8 mouse cellular contexts compared by ENCODE assay signal in genomic region chr17:23725999-23726757, GRCm38 (mm10). TPM values are rescaled to one million over a fixed set of nuclear protein-coding genes. Genes with fewer than 3 reads are reported as not detected.
DNase-seq lines count a peak whose midpoint lies in the region; ATAC-seq and TF ChIP-seq lines count a peak whose summit lies in the region.

Pkmyt1 (plus strand) TSS chr17:23726336.

- TF ChIP-seq EP300 in liver, embryonic 14.5 days (IDR thresholded peaks at IDR 0.05; ENCODE audit: low read depth), result no peak
- no peak for TF ChIP-seq EP300 in stomach, postnatal 0 days (optimal IDR thresholded peaks at IDR 0.05)

- no peaks in the 10 kb centered on the region for H3K36me3 ChIP-seq in forebrain, embryonic 10.5 days (replicated peaks)
- no peaks in the 10 kb centered on the region for H3K36me3 ChIP-seq in heart, embryonic 15.5 days
- no peaks in the 10 kb centered on the region for H3K36me3 ChIP-seq in liver, embryonic 14.5 days (replicated peaks; ENCODE audit: control insufficient read depth, insufficient read depth, low read depth)
- no peaks in the 10 kb centered on the region for H3K36me3 ChIP-seq in neural tube, embryonic 11.5 days (ENCODE audit: control insufficient read depth, insufficient read depth, low read length)
- no peaks in the 10 kb centered on the region for H3K36me3 ChIP-seq in stomach, postnatal 0 days (ENCODE audit: control insufficient read depth, insufficient read depth, low read length)

- WGBS in forebrain, embryonic 10.5 days, result 2% methylated on average over 73 of the region's 73 CpGs
- WGBS in heart, embryonic 15.5 days, result 1% methylated on average over 72 of the region's 73 CpGs
- WGBS in liver, embryonic 14.5 days (ENCODE audit: insufficient replicate concordance), result 2% methylated on average over 72 of the region's 73 CpGs
- 2% methylated on average over 42 of the region's 73 CpGs for WGBS in neural tube, embryonic 11.5 days
- 1% methylated on average over 70 of the region's 73 CpGs for WGBS in stomach, postnatal 0 days

- H3K4me3 ChIP-seq in forebrain, embryonic 10.5 days, result peak within 1 kb of the TSS; percentile 88
- peak within 1 kb of the TSS; percentile 65 for H3K4me3 ChIP-seq in heart, embryonic 15.5 days
- peak within 1 kb of the TSS; percentile 67 to 71 for H3K4me3 ChIP-seq in liver, embryonic 14.5 days (ENCODE audit: insufficient read depth in 1 of 2, low read depth in 2 of 2, low read length in 2 of 2)
- H3K4me3 ChIP-seq in neural tube, embryonic 11.5 days (ENCODE audit: low read depth, low read length), result peak within 1 kb of the TSS; percentile 65
- peak within 1 kb of the TSS; percentile 88 for H3K4me3 ChIP-seq in stomach, postnatal 0 days (ENCODE audit: low read depth, low read length)

- peak within 1 kb of the TSS; percentile 95 for H3K27ac ChIP-seq in forebrain, embryonic 10.5 days
- peak within 1 kb of the TSS; percentile 83 for H3K27ac ChIP-seq in heart, embryonic 15.5 days
- H3K27ac ChIP-seq in liver, embryonic 14.5 days, result peak within 1 kb of the TSS; percentile 78
- H3K27ac ChIP-seq in neural tube, embryonic 11.5 days (ENCODE audit: low read depth, low read length), result peak within 1 kb of the TSS; percentile 50; the same call in 1 of the 2 replicates
- H3K27ac ChIP-seq in stomach, postnatal 0 days (replicated peaks), result peak within 1 kb of the TSS; percentile 83

- 0 out of 2 replicates have a peak, but pooled peaks have one; percentile 6 for TF ChIP-seq CTCF in liver, embryonic 14.5 days (IDR thresholded peaks at IDR 0.05; ENCODE audit: low read depth)
- no peak for TF ChIP-seq CTCF in stomach, postnatal 0 days (IDR thresholded peaks at IDR 0.05; ENCODE audit: low read depth)

- DNase-seq in c-Kit-negative CD71-positive TER-119-positive erythroid progenitor cells, embryonic 14.5 days (ENCODE audit: low read depth, low spot score), result peak; percentile 91
- peak; percentile 94 for DNase-seq in forebrain, embryonic 10.5 days (ENCODE audit: extremely low spot score, low spot score)
- peak; percentile 95 to 96 for DNase-seq in kidney, postnatal 25 days
- peak; percentile 86 to 89 (median 87) for DNase-seq in liver, embryonic 14.5 days (ENCODE audit: low read depth in 3 of 3, low spot score in 3 of 3)
- DNase-seq in neural tube, embryonic 11.5 days (ENCODE audit: low spot score), result peak; percentile 98
- DNase-seq in stomach, postnatal 0 days (ENCODE audit: low spot score), result peak; percentile 97

- H3K9ac ChIP-seq in heart, embryonic 15.5 days, result peak within 1 kb of the TSS; percentile 74
- peak within 1 kb of the TSS; percentile 84 for H3K9ac ChIP-seq in liver, embryonic 14.5 days (replicated peaks)
- H3K9ac ChIP-seq in neural tube, embryonic 11.5 days (ENCODE audit: low read length), result peak within 1 kb of the TSS; percentile 75
- H3K9ac ChIP-seq in stomach, postnatal 0 days (ENCODE audit: low read length), result peak within 1 kb of the TSS; percentile 74

- peak within 1 kb of the TSS; percentile 68 for H3K4me2 ChIP-seq in heart, embryonic 15.5 days
- peak within 1 kb of the TSS; percentile 80 for H3K4me2 ChIP-seq in liver, embryonic 14.5 days (ENCODE audit: low read depth)
- peak within 1 kb of the TSS; percentile 87 for H3K4me2 ChIP-seq in neural tube, embryonic 11.5 days (ENCODE audit: low read depth)
- H3K4me2 ChIP-seq in stomach, postnatal 0 days (replicated peaks; ENCODE audit: low read depth), result peak within 1 kb of the TSS; percentile 78

- H3K9me3 ChIP-seq in forebrain, embryonic 10.5 days, result no peaks in the 10 kb centered on the region
- H3K9me3 ChIP-seq in heart, embryonic 15.5 days (replicated peaks), result no peaks in the 10 kb centered on the region
- H3K9me3 ChIP-seq in liver, embryonic 14.5 days (ENCODE audit: control insufficient read depth, low read length), result no peaks in the 10 kb centered on the region
- no peaks in the 10 kb centered on the region for H3K9me3 ChIP-seq in neural tube, embryonic 11.5 days (ENCODE audit: control insufficient read depth, low read length)
- no peaks in the 10 kb centered on the region for H3K9me3 ChIP-seq in stomach, postnatal 0 days (ENCODE audit: control insufficient read depth, low read length)

- peaks cover 24% of the 10 kb centered on the region for H3K4me1 ChIP-seq in forebrain, embryonic 10.5 days
- H3K4me1 ChIP-seq in heart, embryonic 15.5 days (replicated peaks), result peaks cover 14% of the 10 kb centered on the region
- H3K4me1 ChIP-seq in liver, embryonic 14.5 days (replicated peaks; ENCODE audit: control insufficient read depth in 2 of 2, insufficient read depth in 2 of 2, low read length in 1 of 2), result peaks cover 8 to 18% of the 10 kb centered on the region in 2 experiments
- peaks cover 2% of the 10 kb centered on the region; the same call in 1 of the 2 replicates for H3K4me1 ChIP-seq in neural tube, embryonic 11.5 days (ENCODE audit: control insufficient read depth, insufficient read depth, low read length)
- no peaks in the 10 kb centered on the region for H3K4me1 ChIP-seq in stomach, postnatal 0 days (replicated peaks; ENCODE audit: control insufficient read depth, insufficient read depth)

- peak; percentile 97 for ATAC-seq in CD4-positive, CD25-positive, alpha-beta regulatory T cell, adult 4 months
- peak; percentile 93 for ATAC-seq in heart, embryonic 15.5 days (replicated peaks; ENCODE audit: insufficient number of reproducible peaks, insufficient read depth, low FRiP score, low read depth)
- peak; percentile 92 for ATAC-seq in liver, embryonic 14.5 days (ENCODE audit: insufficient read depth)
- peak; percentile 92 for ATAC-seq in neural tube, embryonic 11.5 days (ENCODE audit: insufficient read depth, low FRiP score, low TSS enrichment)
- ATAC-seq in stomach, postnatal 0 days (ENCODE audit: low FRiP score, low TSS enrichment), result peak; percentile 94

- 0 out of 2 replicates have a peak, but pooled peaks cover 10% of the 10 kb centered on the region for H3K27me3 ChIP-seq in forebrain, embryonic 10.5 days (ENCODE audit: poor library complexity, severe bottlenecking)
- H3K27me3 ChIP-seq in heart, embryonic 15.5 days, result no peaks in the 10 kb centered on the region
- H3K27me3 ChIP-seq in liver, embryonic 14.5 days (ENCODE audit: control insufficient read depth, insufficient read depth, low read length), result no peaks in the 10 kb centered on the region
- H3K27me3 ChIP-seq in neural tube, embryonic 11.5 days (ENCODE audit: control insufficient read depth, insufficient read depth, low read length), result no peaks in the 10 kb centered on the region
- no peaks in the 10 kb centered on the region for H3K27me3 ChIP-seq in stomach, postnatal 0 days (ENCODE audit: control insufficient read depth, insufficient read depth, low read length)

RNA-seq across cellular contexts. Expression of gene Pkmyt1, which starts in this region (rescaled TPM):
- 10 to 100 TPM; 10.5 to 13.7 TPM for polyA plus RNA-seq in CD4-positive, CD25-positive, alpha-beta regulatory T cell, adult 4 months (2017; shearing (Covaris generic))
- 63.3 and 64.5 TPM in 2 replicates for polyA plus RNA-seq in forebrain, embryonic 10.5 days (2016; fragmentation: Nextera tagmentation; extraction: Ambion mirVana)
- polyA plus RNA-seq in heart, embryonic 15.5 days (2015; fragmentation: Nextera tagmentation; extraction: Ambion mirVana), result 22.4 and 37.6 TPM in 2 replicates
- polyA plus RNA-seq in liver, embryonic 14.5 days (2012; rRNA removed), result 29.6 and 35.0 TPM in 2 replicates
- 21.2 and 24.5 TPM in 2 replicates for polyA plus RNA-seq in liver, embryonic 14.5 days (2014; fragmentation: Nextera tagmentation; extraction: Ambion mirVana)
- polyA plus RNA-seq in neural tube, embryonic 11.5 days (2014; fragmentation: Nextera tagmentation; extraction: Ambion mirVana), result 37.2 and 44.5 TPM in 2 replicates
- polyA plus RNA-seq in stomach, postnatal 0 days (2015; fragmentation: Nextera tagmentation; extraction: Ambion mirVana), result 17.1 and 17.6 TPM in 2 replicates

Comparison
In these comparisons a context has a peak if more than half of its experiments do, and no peak if none do; other contexts are left out.
1. Peak in every context shown above with its lines: DNase-seq, ATAC-seq, H3K4me3 ChIP-seq and H3K27ac ChIP-seq.